Mouse (Mus musculus): ENCODE results near the gene Gabbr2.

The Gabbr2 gene

GRCm38 (mm10) chr4:46928112-46928511 is 63.6 kb downstream of the Gabbr2 start:
- no peak for ATAC-seq (ENCODE audit: insufficient number of reproducible peaks, low FRiP score, low TSS enrichment)

DNA sequence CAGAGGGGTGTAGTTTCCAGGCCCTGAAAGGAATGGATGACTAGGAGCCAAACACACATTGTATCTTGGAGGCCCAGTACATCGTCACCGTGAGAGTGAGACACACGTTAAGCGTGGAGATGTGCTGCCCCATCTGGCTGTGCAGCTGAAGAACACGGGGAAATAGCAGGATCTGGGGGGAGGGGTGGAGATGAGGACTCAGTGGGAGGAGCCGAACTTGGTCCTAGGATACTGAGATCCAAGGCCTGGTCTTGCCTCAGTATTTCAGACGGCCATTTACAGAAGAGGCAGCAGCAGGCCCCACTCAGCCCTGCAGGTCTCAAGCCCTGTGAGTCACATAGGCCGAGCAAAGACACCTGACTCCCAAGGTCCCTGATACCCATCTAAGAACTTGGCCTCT is 72.5 kb downstream of the Gabbr2 start:
- ATAC-seq (ENCODE audit: insufficient number of reproducible peaks, low FRiP score, low TSS enrichment), result no peak

- ATAC-seq (ENCODE audit: insufficient number of reproducible peaks, low FRiP score, low TSS enrichment), result 0 out of 2 replicates have a peak, but pooled peaks have one; percentile 18
Observed at GRCm38 (mm10) chr4:46916786-46917185, 74.9 kb downstream of the Gabbr2 start.

DNA sequence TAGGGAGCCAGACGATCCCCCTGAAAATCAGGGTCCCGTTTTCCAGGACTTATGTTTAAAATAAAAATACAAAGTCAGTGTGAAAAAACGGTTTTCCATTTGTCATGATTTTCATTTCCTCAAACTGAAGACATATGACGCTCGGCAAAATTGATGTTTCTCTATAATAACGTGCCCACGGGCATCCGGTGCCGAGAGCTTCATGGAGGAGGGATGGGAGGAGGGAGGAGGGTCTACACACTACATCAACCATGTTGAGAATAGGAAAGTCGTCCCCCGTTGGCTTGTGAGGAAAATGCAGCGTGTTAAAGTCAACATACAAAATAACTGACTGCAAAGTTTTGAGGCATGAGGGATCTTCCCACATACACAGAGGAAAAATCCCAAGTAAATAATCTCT is 75.7 kb downstream of the Gabbr2 start:
- no peak for ATAC-seq (ENCODE audit: insufficient number of reproducible peaks, low FRiP score, low TSS enrichment)

- ATAC-seq (ENCODE audit: insufficient number of reproducible peaks, low FRiP score, low TSS enrichment), result no peak
Observed at GRCm38 (mm10) chr4:46915476-46915875, 76.2 kb downstream of the Gabbr2 start.

DNA sequence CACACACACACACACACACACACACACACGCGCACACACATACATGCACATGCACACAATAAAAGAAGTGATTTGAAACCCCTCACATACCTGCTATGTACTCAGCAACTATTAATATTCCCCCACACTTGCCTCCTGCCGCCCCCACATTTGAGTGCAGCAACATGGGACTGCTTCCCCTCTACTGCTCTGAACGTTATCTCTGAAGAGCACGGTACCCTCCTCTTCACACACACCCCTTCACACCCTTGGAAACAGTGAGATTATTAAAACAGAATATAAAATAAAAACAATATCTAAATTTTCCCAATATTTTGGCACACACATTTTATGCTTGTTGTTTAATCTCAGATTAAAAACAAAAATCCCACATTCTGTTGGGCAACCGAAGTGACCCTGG is 77.1 kb downstream of the Gabbr2 start:
- no peak for ATAC-seq (ENCODE audit: insufficient number of reproducible peaks, low FRiP score, low TSS enrichment)

DNA sequence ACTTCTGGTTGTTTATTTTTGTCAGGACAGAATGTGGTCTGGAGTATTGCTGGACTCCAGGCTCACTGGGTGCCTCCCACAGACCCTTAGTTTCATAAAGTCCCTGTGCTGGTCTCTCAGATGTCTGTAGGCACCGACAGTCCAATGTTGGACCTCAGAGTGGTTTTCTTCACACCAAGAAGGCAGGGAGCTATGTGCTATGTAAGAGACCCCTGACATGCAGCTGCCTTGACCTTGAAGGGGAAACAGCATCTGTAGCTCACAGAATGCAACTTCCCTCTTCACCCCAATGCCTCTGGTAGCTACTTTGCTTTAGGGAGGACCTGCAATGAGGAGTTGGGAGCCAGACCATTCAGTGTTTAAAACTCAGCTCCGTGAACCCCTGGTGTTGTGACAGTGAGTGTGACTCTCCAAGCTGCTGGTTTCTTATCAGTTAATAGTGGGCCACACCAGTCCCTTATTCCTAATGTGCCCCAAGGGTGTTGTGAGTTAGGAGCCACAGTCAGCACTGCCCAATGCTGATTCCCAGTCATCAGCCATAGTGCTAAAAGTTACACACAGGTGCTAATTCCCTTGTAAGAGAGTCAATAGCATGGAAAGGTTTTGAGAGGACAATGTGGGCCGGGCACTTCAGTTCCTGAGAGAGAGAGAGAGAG is 85.5 kb downstream of the Gabbr2 start:
- ATAC-seq (ENCODE audit: insufficient number of reproducible peaks, low FRiP score, low TSS enrichment), result no peak

- ATAC-seq (ENCODE audit: insufficient number of reproducible peaks, low FRiP score, low TSS enrichment), result no peak
Observed at GRCm38 (mm10) chr4:46905152-46905551, 86.5 kb downstream of the Gabbr2 start.

GRCm38 (mm10) chr4:46904129-46904528 is 87.5 kb downstream of the Gabbr2 start:
- ATAC-seq (ENCODE audit: insufficient number of reproducible peaks, low FRiP score, low TSS enrichment), result no peak

DNA sequence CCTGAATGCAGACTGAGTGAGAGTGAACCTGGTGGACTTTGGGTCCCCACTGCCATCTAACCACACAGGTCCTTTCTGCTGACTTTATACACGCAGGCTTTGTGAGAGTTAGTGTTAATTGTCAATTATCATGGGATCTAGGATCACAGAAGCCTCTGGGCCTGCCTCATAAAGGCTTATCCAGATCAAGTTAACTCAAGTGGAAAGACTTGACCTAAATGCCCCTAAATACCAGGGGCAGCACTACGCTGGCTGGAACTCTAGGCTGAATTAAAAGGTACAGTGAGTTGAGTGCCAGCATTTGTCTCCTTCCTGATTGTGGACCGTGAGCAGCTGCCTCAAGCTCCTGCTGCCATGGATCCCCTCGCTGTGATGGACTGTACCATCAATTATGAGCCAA is 93.1 kb downstream of the Gabbr2 start:
- no peak for ATAC-seq (ENCODE audit: insufficient number of reproducible peaks, low FRiP score, low TSS enrichment)

DNA sequence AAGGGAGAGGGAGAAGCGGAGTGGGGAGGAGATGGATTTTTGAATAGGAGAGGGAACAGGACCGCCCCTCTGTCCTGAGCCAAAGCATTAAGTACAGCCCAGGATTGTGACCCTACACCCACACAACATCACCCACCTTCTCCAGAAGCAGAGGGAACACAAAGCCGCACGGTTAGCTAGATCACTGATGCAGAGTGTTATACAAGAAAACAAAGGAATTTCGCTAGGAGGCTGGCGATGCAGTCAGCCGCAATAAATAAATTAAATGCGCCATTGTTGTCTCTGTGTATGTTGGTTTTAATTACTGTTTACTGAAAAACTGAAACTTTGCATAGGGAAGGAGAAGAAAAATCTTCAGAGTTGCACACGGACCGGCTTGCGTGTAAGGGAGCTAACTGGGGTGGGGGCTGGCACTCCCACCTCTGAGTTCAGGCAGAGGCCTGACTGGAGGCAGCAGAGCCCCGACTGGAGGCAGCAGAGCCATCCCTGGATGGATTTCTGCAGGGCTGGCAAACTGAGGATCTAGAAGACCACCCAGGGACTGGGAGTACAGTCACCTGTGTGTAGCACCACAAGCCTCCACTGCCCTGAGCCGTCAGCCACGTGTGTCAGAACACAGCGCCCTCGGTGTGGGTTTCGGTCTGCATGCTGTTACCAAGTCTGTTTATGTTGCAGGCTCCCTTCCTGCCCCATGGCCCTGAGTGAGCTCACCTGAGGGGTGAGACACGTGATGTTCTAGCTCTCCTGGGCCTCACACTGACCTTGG is 93.9 kb downstream of the Gabbr2 start:
- no peak for ATAC-seq (ENCODE audit: insufficient number of reproducible peaks, low FRiP score, low TSS enrichment)

DNA sequence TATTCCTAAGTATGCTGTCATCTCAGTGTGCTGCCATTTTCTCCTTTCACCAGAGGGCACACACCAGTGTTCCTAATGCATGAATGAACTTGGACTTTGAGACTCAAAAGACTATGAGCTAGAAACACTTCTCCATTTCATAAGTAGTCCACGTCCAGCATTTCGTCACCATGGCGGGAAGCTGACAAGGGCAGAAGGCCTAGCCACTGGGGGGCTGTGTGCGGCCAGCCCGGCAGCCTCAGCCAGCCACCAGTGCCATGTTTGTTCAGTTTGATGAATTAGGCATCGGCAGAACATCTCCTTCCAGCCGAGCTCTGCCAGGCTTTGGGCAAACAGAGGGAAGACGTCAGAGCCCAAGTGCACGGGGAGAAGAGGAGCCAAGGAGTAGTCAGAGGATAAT is 97.5 kb downstream of the Gabbr2 start:
- peak; percentile 4; the same call in 1 of the 2 replicates for ATAC-seq (ENCODE audit: insufficient number of reproducible peaks, low FRiP score, low TSS enrichment)

- no peak for ATAC-seq (ENCODE audit: insufficient number of reproducible peaks, low FRiP score, low TSS enrichment)
Observed at GRCm38 (mm10) chr4:46889175-46889574, 102.5 kb downstream of the Gabbr2 start.

DNA sequence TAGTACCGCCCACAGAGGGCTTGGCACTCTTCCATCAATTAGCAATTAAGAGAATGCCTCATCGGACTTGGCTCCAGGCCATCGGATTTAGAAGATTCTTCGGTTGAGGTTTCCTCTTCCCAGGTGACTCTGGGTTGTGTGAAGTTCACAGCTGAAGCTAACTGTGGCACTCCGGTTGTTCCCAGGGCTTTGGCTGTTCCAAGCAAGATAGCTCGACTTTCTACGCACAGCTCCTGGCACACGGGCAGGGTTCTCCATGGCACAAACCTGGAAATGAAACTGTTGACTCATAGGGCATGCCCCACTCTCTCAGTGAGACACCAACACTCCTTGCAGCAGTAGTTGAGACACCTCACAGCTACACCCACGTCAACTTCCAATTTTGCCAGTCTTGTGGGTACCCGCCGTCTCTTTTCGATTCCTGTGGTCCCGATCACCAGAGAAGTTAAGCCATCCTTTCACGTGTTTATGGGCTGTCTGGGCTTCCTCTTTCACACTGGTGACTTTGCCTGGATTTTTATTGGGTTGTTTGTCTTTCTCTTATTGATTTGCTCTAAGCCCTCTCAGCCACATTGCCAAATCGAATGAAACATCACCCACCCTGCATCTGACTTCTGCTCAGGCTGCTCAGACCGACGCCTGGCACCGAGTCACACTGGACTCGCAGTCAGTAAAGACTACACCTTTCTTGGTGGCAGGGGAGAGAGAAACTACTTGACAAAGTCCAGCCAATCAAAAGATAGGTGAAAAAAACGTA is 105.9 kb downstream of the Gabbr2 start:
- no peak for ATAC-seq (ENCODE audit: insufficient number of reproducible peaks, low FRiP score, low TSS enrichment)

DNA sequence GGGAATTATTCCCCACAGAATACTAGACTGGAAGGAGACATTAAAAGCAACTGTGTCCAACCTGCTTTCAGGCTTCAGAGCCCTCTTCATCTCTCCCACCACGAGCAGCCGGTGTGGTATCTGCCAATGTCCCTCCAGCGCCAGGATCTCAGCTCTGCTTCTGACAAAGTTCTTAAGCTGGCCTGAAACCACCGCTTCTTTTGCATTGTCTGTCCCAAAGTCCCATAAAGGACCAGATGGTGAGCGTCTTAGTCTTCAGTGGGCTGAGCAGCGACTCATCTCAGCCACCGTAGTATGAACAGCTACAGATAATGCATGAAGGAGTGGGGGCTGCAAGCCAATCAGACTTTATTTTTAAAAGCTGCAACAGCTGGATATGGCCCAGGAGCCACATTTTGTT is 107.5 kb downstream of the Gabbr2 start:
- ATAC-seq (ENCODE audit: insufficient number of reproducible peaks, low FRiP score, low TSS enrichment), result no peak

- ATAC-seq (ENCODE audit: insufficient number of reproducible peaks, low FRiP score, low TSS enrichment), result peak; percentile 66
Observed at GRCm38 (mm10) chr4:46883546-46883945, 108.1 kb downstream of the Gabbr2 start.

DNA sequence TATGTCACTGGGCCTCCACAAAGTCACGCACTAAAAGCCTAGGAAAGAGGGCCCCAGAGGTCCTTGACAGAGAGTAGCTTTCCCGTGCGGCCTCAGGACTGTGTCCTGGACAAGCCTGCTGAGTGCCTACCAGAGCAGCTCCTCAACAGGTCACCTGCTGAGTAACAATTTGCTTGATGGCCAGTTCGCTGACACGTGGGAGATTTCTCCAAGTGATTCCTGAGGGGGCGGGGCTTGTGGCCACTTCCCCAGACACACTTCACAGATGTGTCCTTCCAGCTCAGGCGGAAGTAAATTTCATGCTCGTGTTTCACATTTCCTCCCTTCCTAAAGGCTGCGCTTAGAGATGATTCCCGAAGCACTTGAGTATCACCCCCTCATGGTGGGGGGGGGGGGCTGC is 108.6 kb downstream of the Gabbr2 start:
- no peak for ATAC-seq (ENCODE audit: insufficient number of reproducible peaks, low FRiP score, low TSS enrichment)

DNA sequence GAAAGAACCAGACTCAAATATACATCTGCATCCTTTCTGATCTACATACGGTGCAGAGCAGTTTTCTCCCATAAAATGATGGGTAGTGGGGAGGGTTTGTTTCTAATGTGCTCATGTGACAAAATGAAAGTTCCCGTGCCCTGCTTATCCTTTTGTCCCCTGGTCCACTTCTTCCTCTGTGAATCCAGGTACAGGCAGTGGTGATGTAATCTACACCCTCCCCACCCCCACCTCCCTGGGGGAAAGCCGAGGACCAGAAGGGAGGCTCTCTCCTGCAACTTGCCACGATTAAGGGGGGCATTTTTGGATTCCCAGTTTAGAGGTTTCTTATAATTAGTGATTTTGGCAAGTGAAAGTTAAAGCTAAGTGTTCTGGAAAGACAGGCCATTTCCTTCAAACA is 110.4 kb downstream of the Gabbr2 start:
- no peak for ATAC-seq (ENCODE audit: insufficient number of reproducible peaks, low FRiP score, low TSS enrichment)

GRCm38 (mm10) chr4:46879943-46880342 is 111.7 kb downstream of the Gabbr2 start:
- no peak for ATAC-seq (ENCODE audit: insufficient number of reproducible peaks, low FRiP score, low TSS enrichment)

DNA sequence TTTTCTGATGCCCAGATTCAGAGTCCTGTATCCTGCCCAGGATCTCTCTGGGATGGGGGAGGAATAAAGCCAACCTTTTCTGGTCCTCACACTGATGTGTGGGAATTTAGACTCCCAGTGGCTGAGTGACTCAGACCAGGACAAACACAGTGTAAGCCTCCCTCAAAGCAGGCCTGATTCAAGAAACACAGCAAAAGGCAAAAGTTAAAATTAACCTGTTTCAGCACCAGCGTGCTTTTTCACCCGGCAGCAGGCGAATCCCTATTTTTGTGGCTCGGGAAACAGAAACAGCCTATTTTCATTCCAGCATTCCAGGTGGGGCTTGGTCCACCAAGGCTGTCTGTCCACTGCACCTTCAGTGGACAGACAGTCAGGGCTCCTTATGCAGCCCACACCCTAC is 118.9 kb downstream of the Gabbr2 start:
- no peak for ATAC-seq (ENCODE audit: insufficient number of reproducible peaks, low FRiP score, low TSS enrichment)

- no peak for ATAC-seq (ENCODE audit: insufficient number of reproducible peaks, low FRiP score, low TSS enrichment)
Observed at GRCm38 (mm10) chr4:46870157-46870556, 121.5 kb downstream of the Gabbr2 start.

All from cerebellum, adult (tissue).